Mouse (Mus musculus): ENCODE measurements at regions not wholly inside any gene's neighbourhood (a gene's known extent, or its start where the extent isn't known, plus 50 kb on each side); places are given as distances from the start of the nearest gene placed in this dataset.

GRCm38 (mm10) chr9:61089066-61089686 is 283.0 kb upstream of the Tle3 start:
- H3K4me2 ChIP-seq = no peak overlapping the region
- H3K27me3 ChIP-seq (ENCODE audit: insufficient read depth, low read length) = no peaks in the 10 kb centered on the region
- H3K9me3 ChIP-seq (ENCODE audit: low read depth, low read length) = no peaks in the 10 kb centered on the region
- ATAC-seq (ENCODE audit: insufficient read depth) (no peak), DNase-seq (no peak)
- 83% methylated on average over 2 of the region's 2 CpGs for WGBS
- no peak overlapping the region for H3K4me3 ChIP-seq (ENCODE audit: low read depth, low read length)
- no peak overlapping the region for H3K27ac ChIP-seq (ENCODE audit: low read depth)
- no peaks in the 10 kb centered on the region for H3K4me1 ChIP-seq (ENCODE audit: insufficient read depth)
- H3K9ac ChIP-seq = no peak overlapping the region
- H3K36me3 ChIP-seq (ENCODE audit: insufficient read depth) = no peaks in the 10 kb centered on the region
- TF ChIP-seq CTCF (IDR thresholded peaks at IDR 0.05; ENCODE audit: low read depth) = no peak

GRCm38 (mm10) chr9:61091036-61091435 is 281.1 kb upstream of the Tle3 start:
- Histone ChIP-seq H3K27ac (ENCODE audit: low read depth) (no peak overlapping the region), H3K9me3 (ENCODE audit: low read depth, low read length) (no peaks in the 10 kb centered on the region), H3K36me3 (ENCODE audit: insufficient read depth) (no peaks in the 10 kb centered on the region), H3K4me3 (ENCODE audit: low read depth, low read length) (no peak overlapping the region), H3K9ac (no peak overlapping the region), H3K4me2 (no peak overlapping the region), H3K27me3 (ENCODE audit: insufficient read depth, low read length) (no peaks in the 10 kb centered on the region), H3K4me1 (ENCODE audit: insufficient read depth) (no peaks in the 10 kb centered on the region)
- no peak for ATAC-seq (ENCODE audit: insufficient read depth)
- TF ChIP-seq CTCF (IDR thresholded peaks at IDR 0.05; ENCODE audit: low read depth) = no peak
- WGBS = 89% methylated on average over 2 of the region's 2 CpGs
- DNase-seq = no peak

GRCm38 (mm10) chr9:61092834-61093479 is 279.2 kb upstream of the Tle3 start:
- Histone ChIP-seq H3K36me3 (ENCODE audit: insufficient read depth) (no peaks in the 10 kb centered on the region), H3K4me1 (ENCODE audit: insufficient read depth) (no peaks in the 10 kb centered on the region), H3K4me3 (ENCODE audit: low read depth, low read length) (no peak overlapping the region), H3K27ac (ENCODE audit: low read depth) (no peak overlapping the region), H3K9me3 (ENCODE audit: low read depth, low read length) (no peaks in the 10 kb centered on the region), H3K27me3 (ENCODE audit: insufficient read depth, low read length) (no peaks in the 10 kb centered on the region), H3K9ac (no peak overlapping the region), H3K4me2 (no peak overlapping the region)
- DNase-seq = no peak
- WGBS = 81% methylated on average over 13 of the region's 13 CpGs
- ATAC-seq (ENCODE audit: insufficient read depth) = no peak
- TF ChIP-seq CTCF (IDR thresholded peaks at IDR 0.05; ENCODE audit: low read depth) = no peak

GRCm38 (mm10) chr9:61095069-61095775 is 276.9 kb upstream of the Tle3 start:
- ATAC-seq (ENCODE audit: insufficient read depth) = no peak
- 79% methylated on average over 2 of the region's 2 CpGs for WGBS
- no peaks in the 10 kb centered on the region for H3K27me3 ChIP-seq (ENCODE audit: insufficient read depth, low read length)

GRCm38 (mm10) chr9:61101741-61102450 is 270.3 kb upstream of the Tle3 start:
- H3K9me3 ChIP-seq (ENCODE audit: low read depth, low read length) = no peaks in the 10 kb centered on the region
- no peak overlapping the region for H3K4me3 ChIP-seq (ENCODE audit: low read depth, low read length)
- no peak for DNase-seq
- no peak for ATAC-seq (ENCODE audit: insufficient read depth)
- H3K27me3 ChIP-seq (ENCODE audit: insufficient read depth, low read length) = 0 out of 2 replicates have a peak, but pooled peaks cover 3% of the 10 kb centered on the region
- no peak for TF ChIP-seq CTCF (IDR thresholded peaks at IDR 0.05; ENCODE audit: low read depth)
- H3K27ac ChIP-seq (ENCODE audit: low read depth) = no peak overlapping the region
- WGBS = 82% methylated on average over 7 of the region's 7 CpGs
- H3K36me3 ChIP-seq (ENCODE audit: insufficient read depth) = no peaks in the 10 kb centered on the region
- no peaks in the 10 kb centered on the region for H3K4me1 ChIP-seq (ENCODE audit: insufficient read depth)
- no peak overlapping the region for H3K9ac ChIP-seq
- H3K4me2 ChIP-seq = no peak overlapping the region

More at GRCm38 (mm10) chr9:61095069-61095775, 276.9 kb upstream of the Tle3 start:
- H3K4me2 ChIP-seq = no peak overlapping the region
- DNase-seq = peak; percentile 61
- H3K9me3 ChIP-seq (ENCODE audit: low read depth, low read length) = no peaks in the 10 kb centered on the region
- H3K36me3 ChIP-seq (ENCODE audit: insufficient read depth) = no peaks in the 10 kb centered on the region
- no peak overlapping the region for H3K9ac ChIP-seq
- TF ChIP-seq CTCF (IDR thresholded peaks at IDR 0.05; ENCODE audit: low read depth) = no peak
- H3K27ac ChIP-seq (ENCODE audit: low read depth) = no peak overlapping the region
- no peak overlapping the region for H3K4me3 ChIP-seq (ENCODE audit: low read depth, low read length)
- no peaks in the 10 kb centered on the region for H3K4me1 ChIP-seq (ENCODE audit: insufficient read depth)

GRCm38 (mm10) chr9:61102451-61103358 is 269.5 kb upstream of the Tle3 start:
- no peak for TF ChIP-seq CTCF (IDR thresholded peaks at IDR 0.05; ENCODE audit: low read depth)
- Histone ChIP-seq H3K27ac (ENCODE audit: low read depth) (no peak overlapping the region), H3K9me3 (ENCODE audit: low read depth, low read length) (no peaks in the 10 kb centered on the region), H3K4me3 (ENCODE audit: low read depth, low read length) (no peak overlapping the region), H3K4me1 (ENCODE audit: insufficient read depth) (no peaks in the 10 kb centered on the region), H3K36me3 (ENCODE audit: insufficient read depth) (no peaks in the 10 kb centered on the region), H3K27me3 (ENCODE audit: insufficient read depth, low read length) (0 out of 2 replicates have a peak, but pooled peaks cover 3% of the 10 kb centered on the region), H3K9ac (no peak overlapping the region), H3K4me2 (no peak overlapping the region)
- 41% methylated on average over 24 of the region's 24 CpGs for WGBS
- ATAC-seq (ENCODE audit: insufficient read depth) = no peak
- peak; percentile 23 for DNase-seq

Measured in lung, embryonic 14.5 days (tissue).